Mouse (Mus musculus): ENCODE data around the gene Tra2a. TPM values are rescaled to one million over a fixed set of nuclear protein-coding genes. Genes with fewer than 3 reads are reported as not detected.
"Not testable (repeated sequence)": the region's sequence is repeated elsewhere in the genome, so short reads cannot be mapped to it uniquely, and the experiment has no call there.

The Tra2a gene
- polyA plus RNA-seq, 1 experiment, result 97.6 TPM

DNA sequence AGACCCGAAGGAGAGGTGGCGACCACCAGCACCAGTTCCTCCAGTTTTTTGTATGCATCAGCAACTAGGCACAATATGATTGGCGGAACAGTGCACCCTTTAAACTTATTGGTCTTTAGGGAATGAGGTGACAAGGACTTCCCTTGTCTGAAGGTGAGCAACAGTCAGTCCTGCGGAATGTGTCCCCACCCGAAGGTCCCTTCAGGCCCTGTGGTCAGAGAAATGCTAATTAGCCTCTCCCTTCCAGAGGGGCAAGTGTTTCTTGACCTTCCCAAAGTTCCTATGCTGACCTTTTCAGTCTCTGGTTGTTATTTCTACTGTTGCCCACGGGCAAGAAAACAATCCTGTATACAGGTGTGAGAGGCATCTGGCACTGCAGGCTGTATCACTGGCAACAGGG, 8.0 kb upstream of the Tra2a start:
- Histone ChIP-seq H3K27me3 (ENCODE audit: control insufficient read depth, insufficient read depth, low read length) (no peaks in the 10 kb centered on the region), H3K4me1 (ENCODE audit: control insufficient read depth, insufficient read depth, low read length) (no peaks in the 10 kb centered on the region), H3K4me3 (replicated peaks; ENCODE audit: insufficient read depth, low read depth, low read length) (no peak overlapping the region), H3K27ac (ENCODE audit: insufficient read depth, low read length) (no peak overlapping the region)
- WGBS, result 79% methylated on average over 6 of the region's 6 CpGs
- no peak for DNase-seq
- no peak for TF ChIP-seq CTCF (IDR thresholded peaks at IDR 0.05; ENCODE audit: borderline replicate concordance, insufficient read depth, low read depth, low read length)
- no peak for TF ChIP-seq POLR2A (IDR thresholded peaks at IDR 0.05; ENCODE audit: borderline replicate concordance, insufficient read depth, low read length)

DNA sequence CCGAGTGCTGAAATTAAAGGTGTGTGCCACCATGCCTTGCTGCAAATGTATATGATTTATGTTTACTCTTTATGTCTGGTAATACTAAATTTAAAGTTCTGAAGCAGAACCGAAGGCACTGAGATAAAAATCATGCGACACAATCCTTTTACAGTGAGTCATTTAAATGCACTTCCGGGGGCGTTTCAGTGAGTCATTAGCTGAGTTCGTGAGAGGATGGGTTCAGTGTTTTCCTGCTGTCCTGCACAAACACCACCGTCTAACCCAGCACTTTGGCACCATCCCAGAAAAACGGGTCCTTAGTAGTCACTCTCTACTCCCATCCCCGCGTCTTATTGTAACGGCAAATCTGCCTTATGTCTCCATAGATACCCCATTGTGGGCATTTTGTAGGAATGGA, 6.1 kb upstream of the Tra2a start:
- no peaks in the 10 kb centered on the region for H3K4me1 ChIP-seq (ENCODE audit: control insufficient read depth, insufficient read depth, low read length)
- TF ChIP-seq CTCF (IDR thresholded peaks at IDR 0.05; ENCODE audit: borderline replicate concordance, insufficient read depth, low read depth, low read length), result no peak
- no peak for TF ChIP-seq POLR2A (IDR thresholded peaks at IDR 0.05; ENCODE audit: borderline replicate concordance, insufficient read depth, low read length)
- WGBS, result 28% methylated on average over 11 of the region's 11 CpGs

GRCm38 (mm10) chr6:49269200-49269599, 5.4 kb upstream of the Tra2a start:
- no peak overlapping the region for H3K27ac ChIP-seq (ENCODE audit: insufficient read depth, low read length)
- no peak overlapping the region for H3K4me3 ChIP-seq (replicated peaks; ENCODE audit: insufficient read depth, low read depth, low read length)
- H3K4me1 ChIP-seq (ENCODE audit: control insufficient read depth, insufficient read depth, low read length), result no peaks in the 10 kb centered on the region
- TF ChIP-seq CTCF (IDR thresholded peaks at IDR 0.05; ENCODE audit: borderline replicate concordance, insufficient read depth, low read depth, low read length), result peak; percentile 80
- no peak for TF ChIP-seq POLR2A (IDR thresholded peaks at IDR 0.05; ENCODE audit: borderline replicate concordance, insufficient read depth, low read length)
- peak; percentile 56 to 70 for DNase-seq
- no peaks in the 10 kb centered on the region for H3K27me3 ChIP-seq (ENCODE audit: control insufficient read depth, insufficient read depth, low read length)
- WGBS, result 15% methylated on average over 5 of the region's 5 CpGs

More for the DNA sequence above, 6.1 kb upstream of the Tra2a start:
- Histone ChIP-seq H3K4me3 (replicated peaks; ENCODE audit: insufficient read depth, low read depth, low read length) (no peak overlapping the region), H3K27me3 (ENCODE audit: control insufficient read depth, insufficient read depth, low read length) (no peaks in the 10 kb centered on the region), H3K27ac (ENCODE audit: insufficient read depth, low read length) (no peak overlapping the region)
- no peak for DNase-seq

- Histone ChIP-seq H3K4me3 (replicated peaks; ENCODE audit: insufficient read depth, low read depth, low read length) (no peak overlapping the region), H3K4me1 (ENCODE audit: control insufficient read depth, insufficient read depth, low read length) (no peaks in the 10 kb centered on the region), H3K27me3 (ENCODE audit: control insufficient read depth, insufficient read depth, low read length) (no peaks in the 10 kb centered on the region), H3K27ac (ENCODE audit: insufficient read depth, low read length) (no peak overlapping the region)
- WGBS, result 66% methylated on average over 4 of the region's 4 CpGs
- TF ChIP-seq POLR2A (IDR thresholded peaks at IDR 0.05; ENCODE audit: borderline replicate concordance, insufficient read depth, low read length), result no peak
- no peak for TF ChIP-seq CTCF (IDR thresholded peaks at IDR 0.05; ENCODE audit: borderline replicate concordance, insufficient read depth, low read depth, low read length)
- DNase-seq, result no peak
Observed at GRCm38 (mm10) chr6:49267686-49268085, 3.9 kb upstream of the Tra2a start.

GRCm38 (mm10) chr6:49265207-49265606, 1.4 kb upstream of the Tra2a start:
- 98% methylated on average over 1 of the region's 1 CpGs for WGBS
- DNase-seq; H3K27ac ChIP-seq (ENCODE audit: insufficient read depth, low read length); H3K27me3 ChIP-seq (ENCODE audit: control insufficient read depth, insufficient read depth, low read length); H3K4me3 ChIP-seq (replicated peaks; ENCODE audit: insufficient read depth, low read depth, low read length); H3K4me1 ChIP-seq (ENCODE audit: control insufficient read depth, insufficient read depth, low read length): not testable (repeated sequence)

DNA sequence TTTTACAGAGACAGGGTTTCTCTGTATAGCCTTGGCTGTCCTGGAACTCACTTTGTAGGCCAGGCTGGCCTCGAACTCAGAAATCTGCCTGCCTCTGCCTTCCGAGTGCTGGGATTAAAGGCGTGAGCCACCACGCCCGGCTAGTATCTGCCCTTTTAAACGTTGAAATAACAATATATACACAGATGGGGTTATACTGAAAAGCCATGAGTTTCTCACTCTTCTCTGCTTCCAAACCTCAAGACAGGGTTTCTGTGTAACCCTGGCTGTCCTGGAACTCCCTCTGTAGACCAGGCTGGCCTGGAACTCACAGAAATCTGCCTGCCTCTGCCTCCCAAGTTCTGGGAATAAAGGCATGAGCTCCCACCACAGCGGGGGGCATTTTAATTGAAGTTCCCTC, 613 bp upstream of the Tra2a start:
- not testable (repeated sequence) for H3K27me3 ChIP-seq (ENCODE audit: control insufficient read depth, insufficient read depth, low read length); H3K27ac ChIP-seq (ENCODE audit: insufficient read depth, low read length); H3K4me3 ChIP-seq (replicated peaks; ENCODE audit: insufficient read depth, low read depth, low read length); H3K4me1 ChIP-seq (ENCODE audit: control insufficient read depth, insufficient read depth, low read length)
- 87% methylated on average over 7 of the region's 7 CpGs for WGBS
- DNase-seq, result peak; percentile 19 to 29

DNA sequence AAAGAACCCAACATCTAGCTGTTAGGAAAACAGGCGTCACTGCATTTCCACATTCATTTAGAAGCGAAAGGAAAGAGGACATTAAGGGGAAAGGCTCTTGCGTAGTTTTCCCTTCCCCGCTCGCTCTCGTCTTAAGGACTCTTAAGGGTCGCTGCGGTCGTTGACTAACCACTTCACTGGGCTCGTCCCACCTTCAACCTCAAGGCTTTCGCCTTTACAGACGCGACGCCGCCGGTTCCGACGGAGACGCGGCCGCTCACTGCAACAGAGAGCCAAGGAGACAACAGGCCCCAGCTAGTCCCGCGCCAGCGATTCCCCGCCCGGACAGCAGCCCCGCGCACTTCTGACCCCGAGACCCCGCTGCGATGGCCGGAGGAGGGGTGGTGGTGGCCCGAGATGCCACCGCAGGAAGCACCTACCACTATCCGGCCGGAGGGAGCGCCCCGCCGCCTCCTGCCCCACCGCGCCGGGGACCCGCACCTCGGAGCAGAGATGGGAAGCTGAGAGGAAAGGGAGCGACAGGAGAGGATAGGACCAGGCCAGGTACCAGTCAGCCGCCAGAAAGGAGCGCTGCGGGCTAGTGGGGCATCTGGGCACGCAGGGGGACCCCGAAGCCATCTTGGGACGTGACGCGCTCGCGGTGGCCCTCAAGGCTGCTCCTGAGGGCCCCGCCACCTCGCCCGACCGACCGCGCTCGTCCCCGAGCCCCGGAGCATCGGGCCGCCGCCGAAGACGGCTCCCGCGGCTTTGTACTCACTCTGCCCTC, 569 bp downstream of the Tra2a start:
- under 1% methylated on average over 71 of the region's 71 CpGs for WGBS
- TF ChIP-seq POLR2A (IDR thresholded peaks at IDR 0.05; ENCODE audit: borderline replicate concordance, insufficient read depth, low read length) (no peak), CTCF (IDR thresholded peaks at IDR 0.05; ENCODE audit: borderline replicate concordance, insufficient read depth, low read depth, low read length) (no peak)
- Histone ChIP-seq H3K4me1 (ENCODE audit: control insufficient read depth, insufficient read depth, low read length) (no peaks in the 10 kb centered on the region), H3K27ac (ENCODE audit: insufficient read depth, low read length) (peak overlapping the region; percentile 84), H3K4me3 (replicated peaks; ENCODE audit: insufficient read depth, low read depth, low read length) (peak overlapping the region; percentile 81), H3K27me3 (ENCODE audit: control insufficient read depth, insufficient read depth, low read length) (no peaks in the 10 kb centered on the region)
- DNase-seq, result no peak

GRCm38 (mm10) chr6:49262421-49262820, 1.4 kb downstream of the Tra2a start:
- Histone ChIP-seq H3K27me3 (ENCODE audit: control insufficient read depth, insufficient read depth, low read length) (no peaks in the 10 kb centered on the region), H3K4me1 (ENCODE audit: control insufficient read depth, insufficient read depth, low read length) (no peaks in the 10 kb centered on the region), H3K4me3 (replicated peaks; ENCODE audit: insufficient read depth, low read depth, low read length) (peak overlapping the region; percentile 81), H3K27ac (ENCODE audit: insufficient read depth, low read length) (no peak overlapping the region)
- 2% methylated on average over 9 of the region's 9 CpGs for WGBS
- DNase-seq, result peak in 1 of 2 experiments; percentile 11
- TF ChIP-seq POLR2A (IDR thresholded peaks at IDR 0.05; ENCODE audit: borderline replicate concordance, insufficient read depth, low read length) (no peak), CTCF (IDR thresholded peaks at IDR 0.05; ENCODE audit: borderline replicate concordance, insufficient read depth, low read depth, low read length) (no peak)

Measured in cerebellum, adult 2 months (tissue).